Mouse (Mus musculus) forebrain, postnatal 0 days (tissue): ENCODE data around the gene Hsd17b14. TPM values are rescaled to one million over a fixed set of nuclear protein-coding genes. Genes with fewer than 3 reads are reported as not detected.

Source experiments
- ATAC-seq: fragments of 200-750 bp; cut with Nextera tagmentation; 2 replicates; pipeline ENCODE4 v1.8.0; 2017; ENCODE audit warnings: mild to moderate bottlenecking, moderate library complexity
- DNase-seq: peaks from one replicate; pipeline ENCODE4 v3.0.0-alpha.2; 2015
- H3K27ac ChIP-seq: fragments of 300-500 bp; sonication (generic); 2 replicates; pipeline ENCODE4 v1.5.1; 2014; ENCODE audit warnings: low read depth, mild to moderate bottlenecking, antibody characterized with exemption, low read length, moderate library complexity, mixed read lengths
- H3K27me3 ChIP-seq: fragments of 300-500 bp; sonication (generic); 2 replicates; pipeline ENCODE4 v1.6.1; 2014; ENCODE audit warnings: mild to moderate bottlenecking, low read length, mixed read lengths; ENCODE audit not compliant: insufficient read depth
- H3K36me3 ChIP-seq: fragments of 300-500 bp; sonication (generic); 2 replicates; pipeline ENCODE4 v1.6.1; 2014; ENCODE audit warnings: mild to moderate bottlenecking, moderate library complexity; ENCODE audit not compliant: insufficient read depth
- H3K4me1 ChIP-seq: fragments of 300-500 bp; sonication (generic); 2 replicates; pipeline ENCODE4 v1.6.1; 2014; ENCODE audit warnings: antibody characterized with exemption; ENCODE audit not compliant: insufficient read depth
- H3K4me2 ChIP-seq: fragments of 300-500 bp; sonication (generic); 2 replicates; pipeline ENCODE4 v1.6.1; 2014; ENCODE audit warnings: low read depth, mild to moderate bottlenecking, moderate library complexity
- H3K4me3 ChIP-seq: fragments of 300-500 bp; sonication (generic); 2 replicates; pipeline ENCODE4 v1.5.1; 2014; ENCODE audit warnings: low read depth, low read length, mixed read lengths
- H3K9ac ChIP-seq: fragments of 300-500 bp; sonication (generic); 2 replicates; pipeline ENCODE4 v1.6.1; 2014; ENCODE audit warnings: mild to moderate bottlenecking
- H3K9me3 ChIP-seq: fragments of 300-500 bp; sonication (generic); 2 replicates; pipeline ENCODE4 v1.6.1; 2016; ENCODE audit warnings: low read length
- CTCF ChIP-seq: sonication (generic); IDR thresholded peaks from 2 replicates; pipeline ENCODE4 v1.5.1; 2016; ENCODE audit warnings: antibody characterized with exemption, control low read depth, low read depth
- WGBS: fragments of 180-500 bp; shearing (Covaris S2); extraction: QIAGEN DNeasy Blood & Tissue Kit; methylation state at CpG from one replicate; pipeline ENCODE4 v1.1.7; 2014; 5-methylcytosine and 5-hydroxymethylcytosine counted together
- polyA plus RNA-seq: library from polyadenylated mRNA; unstranded; fragments of >200 nt; fragmentation: Nextera tagmentation; extraction: Ambion mirVana; gene quantifications from 2 replicates; pipeline ENCODE4 v1.2.1, GENCODE M21; 2015
- total RNA-seq: library from RNA; depleted of rRNA; stranded (reverse); fragments of >200 nt; gene quantifications from 2 replicates; pipeline ENCODE4 v1.2.3, GENCODE M21; 2014

Gene Hsd17b14
- total and polyA plus RNA-seq, 2 experiments from 2014 or later: 0.63 TPM; not detected in 1

DNA sequence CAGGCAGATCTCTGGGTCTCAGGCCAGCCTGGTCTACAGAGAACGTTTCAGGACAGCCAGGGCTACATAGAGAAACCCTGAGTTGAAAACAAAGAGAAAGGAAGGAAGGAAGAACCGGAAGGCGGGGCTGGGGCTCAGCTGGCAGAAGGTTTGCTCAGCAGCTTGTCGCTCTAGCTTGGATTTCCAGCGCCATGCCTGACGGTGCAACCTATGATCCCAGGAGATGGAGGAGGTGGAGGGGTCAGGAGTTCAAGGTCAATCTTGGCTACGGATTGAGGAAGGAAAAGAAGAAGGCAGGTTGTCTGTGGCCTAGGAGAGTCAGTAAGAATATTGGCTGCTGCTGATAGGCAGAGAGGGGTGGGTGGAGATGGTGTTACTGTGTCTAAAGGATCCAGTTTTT is 5.5 kb downstream of the Hsd17b14 start:
- WGBS: 88% methylated on average over 7 of the region's 7 CpGs

GRCm38 (mm10) chr7:45560843-45561623 is 6.3 kb downstream of the Hsd17b14 start:
- DNase-seq (peak; percentile 88), ATAC-seq (peak; percentile 85)
- no peak overlapping the region for H3K4me3 ChIP-seq
- no peaks in the 10 kb centered on the region for H3K36me3 ChIP-seq
- H3K9ac ChIP-seq: no peak overlapping the region
- H3K4me2 ChIP-seq: no peak overlapping the region
- no peaks in the 10 kb centered on the region for H3K9me3 ChIP-seq
- 24% methylated on average over 17 of the region's 17 CpGs for WGBS
- no peaks in the 10 kb centered on the region for H3K27me3 ChIP-seq
- peak; percentile 93 for TF ChIP-seq CTCF
- H3K4me1 ChIP-seq: no peaks in the 10 kb centered on the region
- no peak overlapping the region for H3K27ac ChIP-seq

More for the DNA sequence above, 5.5 kb downstream of the Hsd17b14 start:
- Histone ChIP-seq H3K27me3 (no peaks in the 10 kb centered on the region), H3K4me2 (no peak overlapping the region), H3K27ac (no peak overlapping the region), H3K36me3 (no peaks in the 10 kb centered on the region), H3K9ac (no peak overlapping the region), H3K4me1 (no peaks in the 10 kb centered on the region), H3K4me3 (no peak overlapping the region), H3K9me3 (no peaks in the 10 kb centered on the region)
- ATAC-seq: no peak
- DNase-seq: no peak
- TF ChIP-seq CTCF: no peak

DNA sequence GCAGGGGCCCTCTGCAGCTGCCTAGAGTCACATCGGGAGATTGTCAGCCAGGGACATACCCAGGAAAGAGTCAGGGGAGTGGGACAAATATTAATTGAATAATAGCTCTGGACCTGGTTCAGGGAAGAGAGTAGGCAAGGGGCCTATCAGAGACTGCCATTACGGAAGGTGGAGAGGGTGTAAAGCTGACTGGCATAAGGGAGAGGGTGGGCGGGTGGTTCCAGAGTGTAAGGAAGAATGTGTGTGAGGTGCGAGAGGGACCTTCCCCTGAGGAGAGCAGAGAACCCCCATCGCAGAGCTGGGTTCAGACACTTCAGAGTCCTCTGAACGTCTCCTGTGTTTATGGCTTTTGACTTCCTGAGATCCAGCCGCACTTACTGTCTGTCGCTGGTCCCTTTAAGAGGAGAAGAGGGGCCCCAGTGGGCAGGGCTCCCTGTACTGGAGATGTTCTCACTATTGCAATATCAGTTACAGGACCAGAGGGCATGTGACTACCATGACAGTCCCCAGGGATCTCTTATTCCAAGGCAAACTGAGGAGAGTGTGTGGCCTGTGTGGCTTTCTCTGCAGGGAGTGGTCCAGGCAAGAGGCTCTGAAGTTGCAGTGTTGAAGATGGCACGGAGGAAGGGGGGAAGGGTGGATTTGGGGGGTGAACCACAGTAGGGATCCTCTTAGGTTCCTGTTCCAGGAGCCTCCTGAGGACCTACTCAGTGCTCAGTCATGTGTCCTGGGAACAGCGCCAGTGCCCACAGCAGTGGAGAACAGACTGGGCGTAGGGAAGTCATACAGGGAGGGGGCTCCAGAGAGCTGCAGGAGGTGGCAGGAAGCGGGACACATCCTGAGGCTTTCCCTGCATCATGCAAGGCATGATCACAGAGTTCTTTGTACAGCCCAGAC is 7.2 kb downstream of the Hsd17b14 start:
- WGBS: 60% methylated on average over 12 of the region's 12 CpGs
- H3K9ac ChIP-seq: no peak overlapping the region
- no peaks in the 10 kb centered on the region for H3K4me1 ChIP-seq
- no peak overlapping the region for H3K4me2 ChIP-seq
- no peaks in the 10 kb centered on the region for H3K9me3 ChIP-seq
- H3K4me3 ChIP-seq: no peak overlapping the region
- no peaks in the 10 kb centered on the region for H3K27me3 ChIP-seq
- H3K27ac ChIP-seq: no peak overlapping the region
- DNase-seq: no peak
- H3K36me3 ChIP-seq: no peaks in the 10 kb centered on the region
- ATAC-seq: no peak
- no peak for TF ChIP-seq CTCF

- TF ChIP-seq CTCF: no peak
- Histone ChIP-seq H3K4me3 (no peak overlapping the region), H3K36me3 (no peaks in the 10 kb centered on the region), H3K4me2 (no peak overlapping the region), H3K9ac (no peak overlapping the region), H3K4me1 (peaks cover 9% of the 10 kb centered on the region), H3K27me3 (no peaks in the 10 kb centered on the region), H3K9me3 (no peaks in the 10 kb centered on the region), H3K27ac (no peak overlapping the region)
- ATAC-seq (no peak), DNase-seq (no peak)
- 79% methylated on average over 2 of the region's 2 CpGs for WGBS
Observed at GRCm38 (mm10) chr7:45564811-45565210, 10.1 kb downstream of the Hsd17b14 start.

GRCm38 (mm10) chr7:45565446-45565845 is 10.8 kb downstream of the Hsd17b14 start:
- Histone ChIP-seq H3K27ac (no peak overlapping the region), H3K4me1 (peaks cover 10% of the 10 kb centered on the region), H3K4me3 (no peak overlapping the region), H3K9ac (no peak overlapping the region), H3K9me3 (no peaks in the 10 kb centered on the region), H3K27me3 (no peaks in the 10 kb centered on the region), H3K4me2 (no peak overlapping the region), H3K36me3 (no peaks in the 10 kb centered on the region)
- DNase-seq (no peak), ATAC-seq (no peak)
- 89% methylated on average over 9 of the region's 9 CpGs for WGBS
- no peak for TF ChIP-seq CTCF

DNA sequence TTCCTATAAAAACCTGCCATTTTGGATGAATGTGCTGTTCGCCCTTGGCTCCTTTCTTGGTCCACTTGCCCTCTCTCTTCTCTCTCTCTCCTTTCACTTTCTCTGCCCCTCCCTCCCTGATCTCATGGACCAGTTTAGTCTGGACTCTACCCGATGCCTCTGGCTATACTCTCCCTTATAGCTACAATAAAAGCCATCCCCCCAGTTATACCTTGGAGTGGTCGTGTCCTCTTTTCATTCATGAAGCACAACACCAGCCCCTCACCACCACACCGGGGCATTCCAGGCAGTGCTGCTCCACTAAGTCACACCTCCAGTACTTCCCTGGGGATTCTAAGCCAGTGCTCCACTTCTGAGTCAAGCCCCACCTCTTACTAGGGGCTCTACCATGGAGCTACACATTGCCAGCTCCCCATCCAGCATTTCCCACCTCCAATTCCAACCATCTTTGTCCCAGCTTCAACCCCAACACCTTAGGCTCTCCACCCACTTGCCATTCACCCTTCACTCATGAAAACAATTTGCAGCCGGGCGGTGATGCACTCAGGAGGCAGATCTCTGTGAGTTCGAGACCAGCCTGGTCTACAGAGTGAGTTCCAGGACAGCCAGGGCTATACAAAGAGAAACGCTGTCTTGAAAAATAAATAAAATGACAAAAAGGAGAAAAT is 12.6 kb downstream of the Hsd17b14 start:
- peak overlapping the region; percentile 44 for H3K4me3 ChIP-seq
- no peaks in the 10 kb centered on the region for H3K9me3 ChIP-seq
- peaks cover 22% of the 10 kb centered on the region for H3K4me1 ChIP-seq
- peak overlapping the region; percentile 36; the same call in 1 of the 2 replicates for H3K9ac ChIP-seq
- H3K27me3 ChIP-seq: no peaks in the 10 kb centered on the region
- 76% methylated on average over 8 of the region's 8 CpGs for WGBS
- no peaks in the 10 kb centered on the region for H3K36me3 ChIP-seq
- no peak for TF ChIP-seq CTCF
- H3K27ac ChIP-seq: 0 out of 2 replicates have a peak overlapping the region, but pooled peaks have one; percentile 66
- DNase-seq (no peak), ATAC-seq (no peak)
- H3K4me2 ChIP-seq: no peak overlapping the region
